Mouse (Mus musculus) brain, embryonic 14.5 days (tissue): Measurements from ENCODE around the gene 2310046K23Rik.
"Not testable (repeated sequence)": the region's sequence is repeated elsewhere in the genome, so short reads cannot be mapped to it uniquely, and the experiment has no call there.

Experiments used
- CTCF ChIP-seq: fragments of 200-500 bp; IDR thresholded peaks from 2 replicates; pipeline ENCODE4 v1.5.1; 2012; ENCODE audit warnings: inconsistent platforms, mild to moderate bottlenecking, moderate library complexity, borderline replicate concordance; ENCODE audit not compliant: insufficient read depth, insufficient read length; ENCODE audit errors: extremely low read depth
- POLR2A ChIP-seq: fragments of 200-500 bp; IDR thresholded peaks from 2 replicates; pipeline ENCODE4 v1.6.1; 2012; ENCODE audit warnings: mild to moderate bottlenecking, inconsistent platforms, borderline replicate concordance; ENCODE audit not compliant: poor library complexity, insufficient read depth, insufficient read length, severe bottlenecking; ENCODE audit errors: extremely low read depth

GRCm38 (mm10) chr3:92490262-92490661, 44.0 kb downstream of the 2310046K23Rik start:
- not testable (repeated sequence) for TF ChIP-seq CTCF, POLR2A
